Mouse (Mus musculus): ENCODE data around the gene Rgs7. TPM values are rescaled to one million over a fixed set of nuclear protein-coding genes. Genes with fewer than 3 reads are reported as not detected.

The Rgs7 gene
- polyA plus RNA-seq, 1 experiment from 2014 or later = 0.27 TPM

GRCm38 (mm10) chr1:175359411-175360366 lies 132.6 kb downstream of the Rgs7 start:
- TF ChIP-seq CTCF (IDR thresholded peaks at IDR 0.05) = no peak
- in situ Hi-C loops (cut with MboI; ENCODE audit: low pct_unique_long_range_greater_than_20kb) = no loop called here
- ATAC-seq (no peak), DNase-seq (ENCODE audit: low read depth, low spot score) (no peak)
- H3K27me3 ChIP-seq = no peaks in the 10 kb centered on the region
- CTCF ChIA-PET = no interaction called here
- POLR2A ChIA-PET = no interaction called here

DNA sequence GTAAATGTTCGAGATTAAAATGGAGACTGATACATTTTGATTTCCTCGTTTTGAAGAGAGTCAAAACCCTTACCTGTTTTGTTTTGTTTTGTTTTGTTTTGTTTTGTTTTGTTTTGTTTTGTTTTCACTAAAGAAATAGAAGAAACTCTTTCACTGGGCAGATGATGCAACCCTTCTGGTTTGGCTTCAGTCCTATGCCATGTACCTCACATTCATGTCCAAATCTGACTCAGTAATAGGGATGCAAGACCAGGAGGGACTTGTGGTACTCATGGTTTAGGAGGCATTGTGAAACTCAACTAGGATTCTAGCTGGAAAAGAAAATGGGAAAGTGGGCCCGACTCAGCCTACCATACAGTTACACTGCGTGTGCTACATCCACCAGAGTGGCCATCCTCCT lies 139.4 kb downstream of the Rgs7 start:
- ChIA-PET POLR2A (no interaction called here), CTCF (interaction anchor here (0.8 kb wide), 1 partner anchor 19 kb away, joined by 3 read pairs; no protein-coding TSS in a partner anchor)
- no peaks in the 10 kb centered on the region for H3K27me3 ChIP-seq
- in situ Hi-C loops (cut with MboI; ENCODE audit: low pct_unique_long_range_greater_than_20kb) = no loop called here
- DNase-seq (ENCODE audit: low read depth, low spot score) (no peak), ATAC-seq (no peak)
- TF ChIP-seq CTCF (IDR thresholded peaks at IDR 0.05) = no peak

- in situ Hi-C loops (cut with MboI; ENCODE audit: low pct_unique_long_range_greater_than_20kb) = no loop called here
- POLR2A ChIA-PET = no interaction called here
- CTCF ChIA-PET = no interaction called here
- no peak for ATAC-seq
- DNase-seq (ENCODE audit: low read depth, low spot score) = no peak
- H3K27me3 ChIP-seq = no peaks in the 10 kb centered on the region
- no peak for TF ChIP-seq CTCF (IDR thresholded peaks at IDR 0.05)
Measured at GRCm38 (mm10) chr1:175346162-175346561, 146.1 kb downstream of the Rgs7 start.

GRCm38 (mm10) chr1:175336191-175336590 lies 156.1 kb downstream of the Rgs7 start:
- CTCF ChIA-PET = no interaction called here
- no peak for ATAC-seq
- H3K27me3 ChIP-seq = no peaks in the 10 kb centered on the region
- in situ Hi-C loops (cut with MboI; ENCODE audit: low pct_unique_long_range_greater_than_20kb) = no loop called here
- POLR2A ChIA-PET = no interaction called here
- no peak for DNase-seq (ENCODE audit: low read depth, low spot score)
- no peak for TF ChIP-seq CTCF (IDR thresholded peaks at IDR 0.05)

GRCm38 (mm10) chr1:175333041-175333854 lies 159.1 kb downstream of the Rgs7 start:
- ChIA-PET CTCF (interaction anchor here (1.4 kb wide), 1 partner anchor 20 kb away, joined by 3 read pairs; no protein-coding TSS in a partner anchor), POLR2A (no interaction called here)
- ATAC-seq (no peak), DNase-seq (ENCODE audit: low read depth, low spot score) (no peak)
- no peak for TF ChIP-seq CTCF (IDR thresholded peaks at IDR 0.05)
- in situ Hi-C loops (cut with MboI; ENCODE audit: low pct_unique_long_range_greater_than_20kb) = no loop called here
- no peaks in the 10 kb centered on the region for H3K27me3 ChIP-seq

DNA sequence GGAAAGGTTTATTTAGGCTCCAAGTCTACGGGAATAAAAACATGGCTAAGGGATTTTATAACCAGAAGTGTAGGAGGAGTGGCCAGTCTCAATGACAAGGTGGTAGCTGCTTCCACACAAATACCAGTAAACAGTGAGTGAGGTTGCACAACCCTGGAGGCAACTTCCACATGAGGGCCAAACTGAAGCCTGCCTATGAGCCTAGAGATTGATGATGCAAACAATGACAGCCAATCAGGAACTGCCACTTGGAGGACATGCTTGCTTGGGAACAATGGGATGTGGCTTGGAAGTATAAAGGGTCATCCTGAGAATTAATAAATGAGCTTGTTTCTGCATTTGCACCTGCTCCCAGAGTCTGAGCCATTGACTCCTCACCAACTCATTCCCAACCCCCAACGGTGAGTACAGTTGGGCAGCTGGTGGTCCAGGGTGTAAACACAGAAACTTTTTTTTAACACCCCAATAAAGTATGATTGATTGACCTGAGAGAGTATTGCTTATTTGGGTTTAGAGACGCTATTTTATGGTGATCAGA lies 162.3 kb downstream of the Rgs7 start:
- DNase-seq (ENCODE audit: low read depth, low spot score) = no peak
- ChIA-PET POLR2A (no interaction called here), CTCF (no interaction called here)
- no peak for ATAC-seq
- no peak for TF ChIP-seq CTCF (IDR thresholded peaks at IDR 0.05)
- in situ Hi-C loops (cut with MboI; ENCODE audit: low pct_unique_long_range_greater_than_20kb) = no loop called here
- H3K27me3 ChIP-seq = no peaks in the 10 kb centered on the region

DNA sequence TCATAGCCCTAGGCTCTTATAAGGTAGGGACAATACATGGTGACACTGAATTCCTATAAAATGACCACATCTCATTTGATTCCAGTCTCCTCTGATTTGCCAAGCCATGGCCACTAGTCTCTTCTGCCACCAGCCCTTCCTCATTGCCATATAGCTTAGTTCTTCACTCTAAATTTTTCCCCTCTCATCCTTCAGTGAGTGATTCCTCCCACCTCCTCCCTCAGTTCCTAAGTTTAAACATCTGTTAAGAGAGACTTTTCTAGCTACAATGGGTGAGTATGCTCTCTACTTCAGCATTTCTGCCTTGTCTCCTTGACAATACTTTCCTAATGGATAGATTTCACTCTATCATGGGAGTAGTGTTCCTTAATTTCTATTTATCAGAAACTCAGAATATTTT lies 169.5 kb downstream of the Rgs7 start:
- ChIA-PET POLR2A (no interaction called here), CTCF (no interaction called here)
- no peak for DNase-seq (ENCODE audit: low read depth, low spot score)
- no peak for TF ChIP-seq CTCF (IDR thresholded peaks at IDR 0.05)
- ATAC-seq = no peak
- no peaks in the 10 kb centered on the region for H3K27me3 ChIP-seq
- in situ Hi-C loops (cut with MboI; ENCODE audit: low pct_unique_long_range_greater_than_20kb) = no loop called here

DNA sequence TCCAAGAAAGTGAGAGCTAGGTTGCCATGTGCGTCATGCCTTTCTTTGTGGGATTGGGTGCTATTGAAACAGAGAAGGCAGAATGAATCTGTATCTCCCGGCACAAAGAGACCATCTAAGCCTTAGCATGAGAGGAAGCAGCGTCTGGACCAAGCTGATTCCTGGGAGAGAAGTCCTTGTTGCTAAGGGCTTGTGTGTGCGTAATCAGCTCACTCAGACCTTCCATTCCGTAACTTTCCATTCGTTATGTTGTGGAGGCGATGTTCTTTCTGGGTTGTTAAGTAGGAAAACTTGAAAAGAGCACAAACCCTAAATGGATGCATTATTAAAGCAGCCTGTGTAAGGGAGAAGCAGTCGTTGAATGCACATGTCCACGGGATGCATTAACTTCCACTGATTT lies 173.1 kb downstream of the Rgs7 start:
- no peaks in the 10 kb centered on the region for H3K27me3 ChIP-seq
- CTCF ChIA-PET = no interaction called here
- ATAC-seq = no peak
- DNase-seq (ENCODE audit: low read depth, low spot score) = no peak
- in situ Hi-C loops (cut with MboI; ENCODE audit: low pct_unique_long_range_greater_than_20kb) = no loop called here
- TF ChIP-seq CTCF (IDR thresholded peaks at IDR 0.05) = no peak
- POLR2A ChIA-PET = interaction anchor here (0.7 kb wide), 1 partner anchor 349 kb away, joined by 3 read pairs; no protein-coding TSS in a partner anchor

DNA sequence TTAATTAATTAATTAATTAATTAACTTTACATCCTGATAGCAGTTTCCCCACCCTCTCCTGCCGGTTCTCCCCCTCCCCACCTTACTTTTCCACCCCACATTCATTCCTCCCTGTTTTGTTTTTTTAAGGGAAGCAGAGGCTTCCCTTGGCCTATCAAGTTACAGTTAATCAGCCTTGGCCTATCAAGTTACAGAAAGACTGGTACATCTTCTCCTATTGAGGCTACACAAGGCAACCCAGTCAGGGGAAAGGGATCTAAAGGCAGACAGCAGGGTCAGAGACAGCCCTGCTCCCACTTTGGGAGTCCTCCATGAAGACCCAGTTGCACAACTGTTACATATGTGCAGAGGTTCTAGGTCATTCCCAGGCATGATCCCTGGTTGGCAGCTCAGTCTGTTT lies 175.0 kb downstream of the Rgs7 start:
- no peak for ATAC-seq
- ChIA-PET CTCF (interaction anchor here (1.5 kb wide), 1 partner anchor 11 kb away, joined by 3 read pairs; no protein-coding TSS in a partner anchor), POLR2A (no interaction called here)
- DNase-seq (ENCODE audit: low read depth, low spot score) = no peak
- no peaks in the 10 kb centered on the region for H3K27me3 ChIP-seq
- in situ Hi-C loops (cut with MboI; ENCODE audit: low pct_unique_long_range_greater_than_20kb) = no loop called here
- no peak for TF ChIP-seq CTCF (IDR thresholded peaks at IDR 0.05)

DNA sequence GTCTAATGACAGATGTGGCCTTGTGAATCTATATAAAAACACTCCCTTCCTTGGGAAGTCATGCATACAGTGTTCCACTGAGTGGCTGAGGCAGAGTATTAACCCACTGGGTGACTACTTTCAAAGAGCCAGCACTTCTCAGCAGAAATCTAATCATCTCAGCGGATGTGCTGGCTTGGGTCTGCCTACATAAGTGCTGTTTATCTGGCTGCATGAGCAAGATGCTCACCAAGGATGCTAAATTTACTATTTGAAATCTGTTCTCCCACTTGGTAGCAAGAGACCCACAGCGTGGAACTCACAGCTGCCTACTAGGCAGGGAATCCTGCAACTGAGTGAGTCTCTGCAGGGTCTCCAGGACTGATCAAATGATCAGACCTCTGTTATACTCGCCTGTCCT lies 184.7 kb downstream of the Rgs7 start:
- no peak for TF ChIP-seq CTCF (IDR thresholded peaks at IDR 0.05)
- in situ Hi-C loops (cut with MboI; ENCODE audit: low pct_unique_long_range_greater_than_20kb) = no loop called here
- DNase-seq (ENCODE audit: low read depth, low spot score) = no peak
- ChIA-PET POLR2A (no interaction called here), CTCF (no interaction called here)
- H3K27me3 ChIP-seq = no peaks in the 10 kb centered on the region
- no peak for ATAC-seq

DNA sequence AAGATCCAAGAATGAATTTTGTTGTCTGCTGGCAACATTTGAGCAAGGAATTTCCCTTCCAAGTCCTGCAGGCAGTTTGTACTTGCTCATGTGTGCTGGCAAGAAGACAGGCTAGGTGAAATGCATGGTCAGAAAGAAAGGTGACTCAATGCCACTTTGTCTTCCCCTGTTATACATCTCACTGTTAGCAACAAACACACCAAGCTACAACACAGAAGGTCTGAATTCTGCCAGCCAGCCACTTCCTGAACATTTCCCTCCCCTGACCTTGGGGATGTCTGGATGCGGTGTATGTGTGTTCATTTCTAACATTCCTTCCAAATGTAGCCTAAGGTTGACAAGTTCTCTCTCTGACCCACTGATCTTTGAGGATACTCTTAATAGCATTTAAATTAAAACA lies 191.4 kb downstream of the Rgs7 start:
- ChIA-PET CTCF (no interaction called here), POLR2A (interaction anchor here (0.6 kb wide), 1 partner anchor 217 kb away, joined by 3 read pairs; no protein-coding TSS in a partner anchor)
- in situ Hi-C loops (cut with MboI; ENCODE audit: low pct_unique_long_range_greater_than_20kb) = no loop called here
- no peak for DNase-seq (ENCODE audit: low read depth, low spot score)
- no peaks in the 10 kb centered on the region for H3K27me3 ChIP-seq
- no peak for TF ChIP-seq CTCF (IDR thresholded peaks at IDR 0.05)
- ATAC-seq = no peak
